Mouse (Mus musculus): Measurements from ENCODE around the gene Cdk7.
A peak's percentile ranks its signal among the peaks of the same experiment; 100 is the strongest.

Gene Cdk7

DNA sequence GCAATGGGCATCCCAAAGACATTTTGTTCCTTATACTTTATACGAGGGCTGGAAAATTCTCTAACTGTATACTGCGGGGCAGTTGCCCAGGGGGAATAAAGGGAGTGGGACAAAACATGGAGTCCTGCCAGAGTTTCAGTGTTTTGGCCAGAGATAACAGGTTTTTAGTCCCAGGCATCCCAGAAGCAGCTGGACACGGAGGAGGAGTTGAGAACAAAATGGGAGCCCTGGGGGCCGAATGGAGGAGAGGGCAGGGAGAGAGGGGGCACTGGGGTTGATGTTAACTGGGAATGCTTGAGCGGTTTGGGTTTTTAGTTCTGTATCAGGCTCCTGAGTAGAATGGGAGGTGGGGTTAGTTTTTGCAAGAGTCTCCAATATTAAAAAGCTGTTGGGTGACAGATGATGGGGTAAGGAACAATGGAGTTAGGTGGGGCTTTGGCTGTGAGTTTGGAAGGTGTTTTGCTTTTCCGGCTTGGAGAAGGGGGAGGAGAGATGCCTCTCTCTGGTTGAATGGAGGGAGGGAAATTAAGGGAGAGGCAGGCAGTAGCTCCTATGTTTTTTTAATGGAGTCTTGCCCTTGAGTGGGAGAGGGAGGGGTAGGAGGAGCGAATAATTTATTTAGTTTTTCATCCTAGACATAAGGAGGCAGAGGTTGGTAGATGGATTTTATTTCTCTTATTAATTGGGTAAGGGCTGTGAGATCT, 6.5 kb downstream of the Cdk7 start:
- DNase-seq: no peak

DNA sequence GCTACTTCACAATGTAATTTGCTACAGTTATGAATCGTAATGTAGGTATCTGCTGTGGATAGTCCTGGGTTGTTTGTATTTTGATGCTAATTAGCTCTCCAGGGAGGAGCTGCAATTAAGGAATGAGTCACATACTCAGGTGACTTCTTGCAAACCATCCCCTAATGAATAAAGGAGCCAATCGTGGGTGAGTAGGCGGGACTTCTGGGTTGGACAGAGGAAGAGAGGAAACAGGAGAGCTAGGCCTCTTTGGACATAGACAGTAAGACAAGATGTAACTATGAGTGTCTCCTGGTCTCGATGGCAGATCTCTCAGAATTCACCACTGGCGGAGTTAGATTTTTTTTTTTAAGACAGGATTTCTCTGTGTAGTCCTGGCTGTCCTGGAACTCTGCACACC, 9.1 kb downstream of the Cdk7 start:
- DNase-seq: no peak

DNA sequence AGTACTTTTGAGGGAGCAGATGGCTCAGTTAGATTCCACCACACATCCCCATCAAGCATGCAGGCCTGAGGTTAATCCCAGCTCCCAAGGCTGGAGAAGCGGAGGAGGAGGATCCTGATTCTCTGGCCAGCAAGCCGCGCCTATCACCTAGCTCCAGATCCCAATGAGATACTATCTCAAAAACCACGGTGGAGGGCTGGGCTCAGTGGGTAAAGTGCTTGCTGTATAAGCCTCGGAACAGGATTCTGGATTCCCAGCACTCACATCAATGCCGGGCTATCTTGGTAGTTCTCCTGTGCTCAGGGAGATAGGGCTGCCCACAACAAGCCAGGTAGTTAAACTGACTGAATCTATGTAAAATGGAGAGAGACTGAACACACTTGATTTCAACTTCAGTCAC, 15.3 kb downstream of the Cdk7 start:
- no peak for DNase-seq

DNA sequence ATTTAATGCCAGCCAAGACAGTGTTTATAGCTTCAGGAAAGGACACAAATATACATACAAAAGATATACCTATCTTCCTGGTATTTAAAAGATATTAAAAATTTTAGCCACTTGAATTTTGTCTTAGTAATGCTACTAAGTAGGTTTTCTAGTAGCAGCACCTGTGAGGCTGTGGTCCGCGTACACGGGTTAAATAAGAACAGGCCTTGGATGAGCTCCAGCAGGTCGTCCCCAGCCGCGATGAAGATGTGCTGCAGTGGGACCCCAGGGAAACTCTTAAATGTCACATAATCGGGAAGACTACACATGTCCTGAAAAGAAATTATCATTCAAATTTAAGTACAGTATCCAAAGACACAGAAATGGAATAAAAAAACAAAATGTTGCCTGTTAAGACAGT, 24.5 kb downstream of the Cdk7 start:
- DNase-seq: no peak

DNA sequence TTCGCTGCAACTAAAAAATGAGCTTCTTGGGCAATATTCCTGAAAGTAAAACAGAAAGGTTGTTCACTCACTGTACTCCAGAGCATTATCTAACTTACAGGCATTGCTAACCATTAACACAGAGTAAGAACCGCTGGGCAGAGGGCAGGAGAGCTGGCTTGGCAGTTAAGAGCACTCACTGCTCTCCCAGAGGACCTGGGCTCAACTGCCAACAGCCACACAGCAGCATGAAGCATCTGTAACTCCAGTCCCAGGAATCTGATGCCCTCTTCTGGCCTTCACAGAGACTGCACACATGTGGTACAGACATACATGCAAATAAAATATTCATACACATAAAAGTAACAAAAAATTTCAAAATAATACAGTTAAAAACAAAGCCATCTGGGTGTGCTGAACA, 27.3 kb downstream of the Cdk7 start:
- DNase-seq: no peak

DNA sequence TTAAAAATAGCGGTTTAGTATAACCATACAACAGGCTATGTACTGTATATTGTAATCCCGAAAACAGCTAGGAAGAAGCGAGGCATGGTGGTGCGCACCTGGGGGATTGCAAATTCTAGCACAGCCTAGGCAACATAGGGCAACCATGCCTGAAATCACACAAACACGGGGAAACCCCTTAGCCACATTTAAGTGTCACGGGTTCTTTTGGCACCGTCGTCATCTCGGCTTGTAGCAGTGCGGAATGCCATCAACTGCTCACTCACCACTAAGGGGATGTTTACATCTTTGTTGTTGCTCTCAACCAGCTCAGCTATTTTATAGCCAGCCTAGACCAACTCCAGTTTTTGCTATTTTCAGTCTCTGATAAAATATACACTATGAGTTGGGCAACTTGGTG, 31.9 kb downstream of the Cdk7 start:
- no peak for DNase-seq

DNA sequence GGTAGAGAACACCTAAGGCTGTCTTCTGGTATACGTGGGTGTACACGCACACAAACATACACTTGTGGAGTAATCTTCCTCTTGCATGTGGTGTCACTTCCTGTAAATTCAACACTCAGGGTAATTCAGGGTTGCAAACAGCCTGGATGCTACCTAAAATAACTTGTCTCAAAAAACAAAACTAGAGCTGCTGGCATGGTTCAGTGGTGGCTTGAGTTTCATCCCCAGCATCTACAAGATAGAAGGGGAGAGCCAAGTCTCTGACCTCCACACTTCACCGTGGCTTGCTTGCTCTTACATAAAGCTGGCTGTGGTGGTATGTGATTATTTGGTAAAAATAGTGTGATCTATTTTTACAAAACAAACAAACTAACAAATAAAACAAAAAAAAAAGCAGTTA, 33.2 kb downstream of the Cdk7 start:
- no peak for DNase-seq

DNA sequence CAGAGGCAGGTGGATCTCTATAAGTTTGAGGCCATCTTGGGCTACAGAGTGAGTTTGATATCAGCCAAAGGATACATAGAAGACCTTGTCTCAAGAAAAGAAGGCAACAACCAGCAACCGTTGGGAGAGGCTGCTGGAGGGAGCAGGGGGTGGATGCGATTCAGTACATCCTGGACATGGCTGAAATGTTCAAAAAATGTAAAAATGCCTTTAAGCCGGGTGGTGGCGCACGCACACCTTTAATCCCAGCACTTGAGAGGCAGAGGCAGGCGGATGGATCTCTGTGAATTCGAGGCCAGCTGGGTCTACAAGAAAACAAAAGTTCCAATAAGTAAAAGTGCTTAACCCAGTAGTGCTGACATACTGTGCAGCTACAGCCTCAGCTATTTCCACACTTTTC, 43.2 kb downstream of the Cdk7 start:
- no peak for DNase-seq

DNA sequence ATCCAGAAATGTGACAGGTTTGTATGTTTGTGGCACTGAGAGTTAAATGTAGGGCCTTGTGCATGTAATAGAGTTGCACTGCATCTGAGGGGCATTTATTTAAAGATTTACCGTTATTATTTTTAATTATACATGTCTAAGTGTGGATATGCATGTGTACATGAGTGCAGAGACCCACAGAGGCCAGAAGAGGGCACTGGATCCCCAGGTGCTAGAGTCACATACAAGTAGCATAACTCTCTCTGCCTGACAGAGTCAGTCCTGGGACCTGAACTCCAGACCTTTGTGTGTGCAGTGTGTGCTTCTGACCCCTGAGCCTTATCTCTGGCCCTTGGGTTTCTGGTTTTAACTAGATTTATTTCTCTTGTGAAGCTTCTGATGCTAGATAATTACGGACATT, 46.4 kb downstream of the Cdk7 start:
- no peak for DNase-seq

DNA sequence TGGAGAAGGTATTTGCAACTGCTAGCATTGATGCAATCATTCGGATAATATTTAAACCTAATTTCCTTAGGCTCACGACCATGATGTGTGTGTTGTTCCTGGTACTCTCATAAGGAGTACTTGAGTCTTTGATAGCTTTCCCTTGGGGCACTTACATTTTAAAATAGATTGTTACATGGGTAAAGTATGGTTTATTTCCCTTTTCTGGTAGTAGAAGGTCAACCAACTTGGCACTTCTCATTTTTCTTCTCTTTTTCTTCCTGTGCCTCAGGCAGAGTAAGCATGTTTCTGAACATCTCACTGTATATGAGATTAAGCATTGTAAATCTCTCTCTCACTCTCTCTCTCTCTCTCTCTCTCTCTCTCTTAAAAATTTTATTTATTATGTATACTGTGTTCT, 47.9 kb downstream of the Cdk7 start:
- no peak for DNase-seq

DNA sequence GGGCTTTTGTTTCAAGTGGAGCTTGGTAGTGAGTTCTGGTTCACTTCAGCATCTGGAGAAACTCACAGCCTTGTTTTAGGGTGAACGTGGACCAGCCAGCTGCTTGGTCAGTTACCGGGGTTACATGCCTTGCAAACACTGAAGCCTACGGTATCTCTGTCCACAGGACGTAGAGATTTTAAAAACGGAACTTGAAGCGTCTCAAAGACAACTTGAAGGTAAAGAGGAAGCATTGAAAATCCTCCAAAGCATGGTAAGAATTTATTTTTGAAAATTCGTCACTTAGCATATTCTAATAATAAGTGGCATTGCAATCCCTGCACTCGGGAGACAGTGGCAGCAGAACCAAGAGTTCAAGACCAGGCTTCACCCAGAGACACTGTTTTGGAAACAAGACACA, 49.1 kb downstream of the Cdk7 start:
- no peak for DNase-seq

DNA sequence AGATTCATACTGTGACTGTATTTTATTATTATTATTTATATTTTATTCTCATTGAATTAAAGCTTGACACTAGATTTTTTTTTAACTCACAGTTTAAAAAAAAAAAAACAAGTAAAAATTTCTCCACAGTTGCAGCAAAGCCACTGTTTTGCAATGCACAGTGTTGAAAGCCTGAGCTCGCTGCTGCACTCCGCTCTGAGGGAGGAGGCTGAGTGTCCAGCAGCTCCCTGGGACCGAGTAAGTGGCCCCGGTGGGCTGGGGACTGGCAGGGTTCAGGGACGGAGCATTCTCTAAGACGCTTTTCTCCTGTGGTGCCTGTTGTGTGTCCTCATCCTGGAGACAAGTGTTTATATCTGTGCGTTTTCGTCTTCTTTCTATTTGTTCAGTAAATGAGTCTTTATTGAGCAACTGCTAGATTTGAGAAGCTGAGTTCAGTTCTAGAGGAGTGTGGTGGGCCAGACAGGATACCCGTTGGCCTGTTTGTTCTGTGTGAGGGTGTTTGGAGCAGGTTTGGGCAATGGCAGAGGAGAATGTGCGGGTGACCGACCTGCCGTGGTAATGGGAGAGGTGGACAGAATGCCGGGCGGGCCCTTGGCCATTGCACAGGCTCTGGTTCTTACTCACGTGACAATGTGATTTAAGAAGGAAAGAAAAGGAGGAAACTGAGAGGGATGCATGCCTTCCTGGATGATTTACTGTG, 54.7 kb downstream of the Cdk7 start:
- DNase-seq: no peak

DNA sequence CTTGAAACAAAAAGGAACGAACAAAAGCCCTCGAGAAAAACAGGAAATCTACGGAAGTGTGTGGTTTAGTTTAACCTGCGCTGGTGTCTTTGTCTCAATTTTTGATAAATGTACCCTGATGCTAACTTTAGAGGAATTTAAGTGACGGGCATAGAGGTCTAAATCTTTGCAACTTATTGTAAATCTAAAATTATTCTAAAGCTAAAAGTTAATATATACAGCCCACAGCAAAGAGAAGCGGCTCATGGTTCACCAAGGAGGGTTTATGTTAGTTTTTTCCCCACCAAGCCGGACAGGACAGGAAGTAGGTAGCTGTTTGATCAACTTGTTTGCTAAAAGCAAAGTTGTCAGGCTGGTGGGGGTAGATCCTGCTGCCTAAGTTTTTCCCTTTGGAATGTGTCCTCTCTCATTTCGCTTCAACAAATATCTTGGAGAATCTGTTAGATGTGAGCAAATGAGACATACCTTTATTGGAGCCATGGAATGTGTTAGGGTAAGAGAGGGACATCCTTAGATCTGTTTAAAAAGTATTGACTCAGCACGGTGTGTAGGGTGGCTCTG, 60.5 kb downstream of the Cdk7 start:
- peak; percentile 15 for DNase-seq

DNA sequence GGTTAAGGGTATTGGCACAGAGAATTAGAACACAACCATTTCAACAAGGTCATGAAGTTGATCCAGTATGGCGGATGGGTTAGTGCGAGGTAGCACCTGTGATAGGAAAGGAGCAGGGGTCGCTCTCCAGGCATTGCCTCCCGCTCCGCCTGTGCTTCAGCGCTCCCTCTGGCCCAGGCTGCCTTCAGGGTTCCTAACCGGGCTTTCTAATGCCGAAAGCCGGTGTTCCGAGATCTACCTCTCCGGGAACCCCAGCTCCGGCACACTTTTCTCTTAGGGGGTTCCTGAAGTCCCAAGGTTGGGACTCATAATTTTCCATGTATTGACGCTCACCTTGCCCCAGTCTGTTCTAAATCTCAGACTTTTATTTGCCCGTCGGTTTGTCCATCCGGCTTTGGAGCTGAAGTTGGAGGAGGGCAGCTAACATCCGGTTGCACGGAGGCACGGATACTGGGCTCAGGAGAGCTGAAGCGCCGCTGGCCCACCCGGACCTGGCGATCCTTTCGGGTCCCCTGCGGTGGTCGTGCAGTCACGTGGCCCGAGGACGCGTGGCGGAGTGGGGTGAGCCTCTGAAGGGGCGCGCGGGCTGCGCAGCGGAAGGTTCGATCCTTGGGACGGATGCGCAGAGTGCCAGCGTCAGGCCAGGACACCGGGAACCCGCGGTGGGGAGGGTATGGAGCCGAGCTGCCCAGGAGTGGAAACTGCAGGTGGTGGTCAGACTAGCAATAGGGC, 61.3 kb downstream of the Cdk7 start, which contains the start of gene Ccdc125:
Gene Ccdc125, plus strand, starts transcription at position 427 of the 732 bp plus-strand sequence.
- peak; percentile 74 for DNase-seq

DNA sequence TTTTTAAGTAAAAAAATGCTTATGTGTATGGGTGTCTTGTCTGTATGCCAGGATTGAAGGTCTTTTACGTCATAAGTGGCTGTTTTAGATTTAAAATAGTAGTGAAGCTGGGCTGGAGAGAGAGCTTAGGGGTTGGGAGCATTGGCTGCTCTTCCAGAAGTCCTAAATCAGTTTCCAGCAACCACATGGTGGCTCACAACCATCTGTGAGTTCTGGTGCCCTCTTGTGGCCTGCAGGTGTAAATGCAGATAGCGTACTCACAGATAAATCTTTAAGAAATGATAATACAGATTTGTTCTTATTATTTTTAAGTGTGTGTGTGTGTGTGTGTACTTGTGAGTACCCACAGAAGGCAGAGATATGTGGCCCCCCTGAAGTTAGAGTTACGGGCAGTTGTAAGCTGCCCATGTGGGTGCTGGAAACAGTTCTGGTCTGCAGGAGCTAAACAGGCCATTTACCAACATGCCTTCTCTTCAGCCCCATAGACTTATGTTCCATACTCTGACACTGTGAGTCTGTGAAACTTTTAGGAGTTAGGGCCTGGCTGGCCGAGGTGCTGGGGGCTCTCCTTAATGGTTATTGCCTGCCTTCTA, 70.8 kb downstream of the Cdk7 start:
- DNase-seq: peak; percentile 76

DNA sequence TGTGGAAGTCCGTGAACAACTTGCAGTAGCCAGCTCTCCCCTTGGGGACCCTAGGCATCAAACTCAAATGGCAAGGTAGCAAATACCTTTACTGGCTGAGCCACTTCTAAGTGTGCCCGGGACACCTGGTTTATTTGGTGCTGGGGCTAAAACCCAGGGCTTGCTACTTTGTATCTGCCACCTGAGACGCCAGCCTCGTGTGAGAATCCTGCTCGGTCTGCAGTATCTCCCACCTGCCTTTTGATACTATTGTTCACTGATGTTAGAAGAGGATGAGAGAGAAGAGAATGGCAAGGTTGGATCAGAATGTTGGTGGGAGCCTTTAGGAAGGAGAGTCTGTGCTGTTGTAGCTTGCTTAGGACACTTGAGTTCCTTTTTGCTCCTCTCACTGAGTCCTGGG, 72.6 kb downstream of the Cdk7 start:
- no peak for DNase-seq
